Mouse (Mus musculus) heart, embryonic 15.5 days (tissue): ENCODE data around the gene Dnlz. TPM values are rescaled to one million over a fixed set of nuclear protein-coding genes. Genes with fewer than 3 reads are reported as not detected.
A peak's percentile ranks its signal among the peaks of the same experiment; 100 is the strongest.

Experiments
- ATAC-seq: fragments of 200-750 bp; cut with Nextera tagmentation; replicated peaks from 2 replicates; pipeline ENCODE4 v1.8.0; 2017; ENCODE audit warnings: low read depth, moderate TSS enrichment; ENCODE audit not compliant: insufficient number of reproducible peaks, insufficient read depth, low FRiP score
- H3K27ac ChIP-seq: fragments of 300-500 bp; sonication (generic); 2 replicates; pipeline ENCODE4 v1.5.1; 2015; ENCODE audit warnings: mild to moderate bottlenecking, inconsistent platforms
- H3K27me3 ChIP-seq: fragments of 300-500 bp; sonication (generic); 2 replicates; pipeline ENCODE4 v1.6.1; 2015; ENCODE audit warnings: inconsistent platforms
- H3K36me3 ChIP-seq: fragments of 300-500 bp; sonication (generic); 2 replicates; pipeline ENCODE4 v1.6.1; 2015; ENCODE audit warnings: mild to moderate bottlenecking, inconsistent platforms
- H3K4me1 ChIP-seq: fragments of 300-500 bp; sonication (generic); replicated peaks from 2 replicates; pipeline ENCODE4 v1.6.1; 2015; ENCODE audit warnings: inconsistent platforms
- H3K4me2 ChIP-seq: fragments of 300-500 bp; sonication (generic); 2 replicates; pipeline ENCODE4 v1.6.1; 2015; ENCODE audit warnings: inconsistent platforms, mild to moderate bottlenecking, moderate library complexity
- H3K4me3 ChIP-seq: fragments of 300-500 bp; sonication (generic); 2 replicates; pipeline ENCODE4 v1.5.1; 2015; ENCODE audit warnings: mild to moderate bottlenecking, inconsistent platforms
- H3K9ac ChIP-seq: fragments of 300-500 bp; sonication (generic); 2 replicates; pipeline ENCODE4 v1.6.1; 2015; ENCODE audit warnings: mild to moderate bottlenecking, inconsistent platforms
- H3K9me3 ChIP-seq: fragments of 300-500 bp; sonication (generic); replicated peaks from 2 replicates; pipeline ENCODE4 v1.6.1; 2016; ENCODE audit warnings: inconsistent platforms
- WGBS: fragments of 180-500 bp; shearing (Covaris S2); methylation state at CpG from one replicate; pipeline ENCODE4 v1.1.7; 2015; ENCODE audit warnings: mixed read lengths; 5-methylcytosine and 5-hydroxymethylcytosine counted together
- polyA plus RNA-seq: library from polyadenylated mRNA; unstranded; fragments of >200 nt; fragmentation: Nextera tagmentation; extraction: Ambion mirVana; gene quantifications from 2 replicates; pipeline ENCODE4 v1.2.1, GENCODE M21; 2015

Dnlz gene
- polyA plus RNA-seq, 1 experiment from 2014 or later = 22.1 TPM

- Histone ChIP-seq H3K27me3 (no peaks in the 10 kb centered on the region), H3K4me2 (no peak overlapping the region), H3K36me3 (no peaks in the 10 kb centered on the region), H3K4me3 (no peak overlapping the region), H3K4me1 (peaks cover 47% of the 10 kb centered on the region), H3K27ac (no peak overlapping the region), H3K9me3 (no peaks in the 10 kb centered on the region), H3K9ac (0 out of 2 replicates have a peak overlapping the region, but pooled peaks have one; percentile 8)
- 47% methylated on average over 5 of the region's 5 CpGs for WGBS
- no peak for ATAC-seq
These were observed 40.0 kb downstream of the Dnlz start for GRCm38 (mm10) chr2:26311936-26312335.

- Histone ChIP-seq H3K27ac (peak overlapping the region; percentile 71), H3K36me3 (no peaks in the 10 kb centered on the region), H3K9me3 (no peaks in the 10 kb centered on the region), H3K4me1 (peaks cover 33% of the 10 kb centered on the region), H3K9ac (no peak overlapping the region), H3K4me2 (peak overlapping the region; percentile 9; the same call in 1 of the 2 replicates), H3K4me3 (no peak overlapping the region), H3K27me3 (no peaks in the 10 kb centered on the region)
- 10% methylated on average over 10 of the region's 10 CpGs for WGBS
- ATAC-seq = peak; percentile 61
These were observed 42.2 kb downstream of the Dnlz start for GRCm38 (mm10) chr2:26309739-26310138.

GRCm38 (mm10) chr2:26306702-26307101 lies 45.2 kb downstream of the Dnlz start:
- Histone ChIP-seq H3K9me3 (no peaks in the 10 kb centered on the region), H3K9ac (no peak overlapping the region), H3K4me1 (peaks cover 16% of the 10 kb centered on the region), H3K4me2 (no peak overlapping the region), H3K27me3 (no peaks in the 10 kb centered on the region), H3K4me3 (no peak overlapping the region), H3K36me3 (no peaks in the 10 kb centered on the region), H3K27ac (no peak overlapping the region)
- 84% methylated on average over 3 of the region's 3 CpGs for WGBS
- ATAC-seq = no peak

GRCm38 (mm10) chr2:26305555-26305954 lies 46.4 kb downstream of the Dnlz start:
- Histone ChIP-seq H3K36me3 (no peaks in the 10 kb centered on the region), H3K4me1 (peaks cover 19% of the 10 kb centered on the region), H3K9me3 (no peaks in the 10 kb centered on the region), H3K27ac (no peak overlapping the region), H3K27me3 (no peaks in the 10 kb centered on the region), H3K4me2 (no peak overlapping the region), H3K9ac (no peak overlapping the region), H3K4me3 (no peak overlapping the region)
- ATAC-seq = no peak
- 61% methylated on average over 2 of the region's 2 CpGs for WGBS

- peaks cover 22% of the 10 kb centered on the region for H3K4me1 ChIP-seq
- no peak overlapping the region for H3K27ac ChIP-seq
- no peak overlapping the region for H3K9ac ChIP-seq
- WGBS = 57% methylated on average over 1 of the region's 1 CpGs
- H3K36me3 ChIP-seq = no peaks in the 10 kb centered on the region
- H3K4me2 ChIP-seq = no peak overlapping the region
- H3K9me3 ChIP-seq = no peaks in the 10 kb centered on the region
- no peak overlapping the region for H3K4me3 ChIP-seq
- no peak for ATAC-seq
- no peaks in the 10 kb centered on the region for H3K27me3 ChIP-seq
These were observed 47.2 kb downstream of the Dnlz start for GRCm38 (mm10) chr2:26304711-26305110.

- no peak for ATAC-seq
- WGBS = 79% methylated on average over 10 of the region's 10 CpGs
- Histone ChIP-seq H3K9me3 (no peaks in the 10 kb centered on the region), H3K36me3 (no peaks in the 10 kb centered on the region), H3K4me3 (no peak overlapping the region), H3K4me2 (no peak overlapping the region), H3K27ac (no peak overlapping the region), H3K9ac (no peak overlapping the region), H3K4me1 (peaks cover 39% of the 10 kb centered on the region), H3K27me3 (no peaks in the 10 kb centered on the region)
These were observed 49.9 kb downstream of the Dnlz start for GRCm38 (mm10) chr2:26302005-26302503.

GRCm38 (mm10) chr2:26300808-26301174 lies 51.1 kb downstream of the Dnlz start:
- Histone ChIP-seq H3K9me3 (no peaks in the 10 kb centered on the region), H3K4me1 (peaks cover 44% of the 10 kb centered on the region), H3K27ac (peak overlapping the region; percentile 48), H3K36me3 (no peaks in the 10 kb centered on the region), H3K4me3 (no peak overlapping the region), H3K9ac (no peak overlapping the region), H3K27me3 (no peaks in the 10 kb centered on the region), H3K4me2 (peak overlapping the region; percentile 22; the same call in 1 of the 2 replicates)
- ATAC-seq = no peak
- WGBS = 3% methylated on average over 3 of the region's 3 CpGs

- peaks cover 44% of the 10 kb centered on the region for H3K4me1 ChIP-seq
- peak overlapping the region; percentile 22; the same call in 1 of the 2 replicates for H3K4me2 ChIP-seq
- peak overlapping the region; percentile 48 for H3K27ac ChIP-seq
- H3K4me3 ChIP-seq = no peak overlapping the region
- H3K27me3 ChIP-seq = no peaks in the 10 kb centered on the region
- no peaks in the 10 kb centered on the region for H3K36me3 ChIP-seq
- ATAC-seq = peak; percentile 58
- no peaks in the 10 kb centered on the region for H3K9me3 ChIP-seq
- 25% methylated on average over 5 of the region's 5 CpGs for WGBS
- H3K9ac ChIP-seq = no peak overlapping the region
These were observed 51.6 kb downstream of the Dnlz start for GRCm38 (mm10) chr2:26300161-26300807.

- no peaks in the 10 kb centered on the region for H3K36me3 ChIP-seq
- WGBS = 52% methylated on average over 7 of the region's 7 CpGs
- H3K27me3 ChIP-seq = no peaks in the 10 kb centered on the region
- H3K4me3 ChIP-seq = no peak overlapping the region
- no peak overlapping the region for H3K9ac ChIP-seq
- H3K4me1 ChIP-seq = peaks cover 44% of the 10 kb centered on the region
- H3K4me2 ChIP-seq = no peak overlapping the region
- ATAC-seq = no peak
- 0 out of 2 replicates have a peak overlapping the region, but pooled peaks have one; percentile 48 for H3K27ac ChIP-seq
- H3K9me3 ChIP-seq = no peaks in the 10 kb centered on the region
These were observed 52.6 kb downstream of the Dnlz start for GRCm38 (mm10) chr2:26299336-26299735.

GRCm38 (mm10) chr2:26298856-26299230 lies 53.1 kb downstream of the Dnlz start:
- 0 out of 2 replicates have a peak overlapping the region, but pooled peaks have one; percentile 5 for H3K9ac ChIP-seq
- H3K4me3 ChIP-seq = no peak overlapping the region
- peaks cover 44% of the 10 kb centered on the region for H3K4me1 ChIP-seq
- WGBS = 34% methylated on average over 4 of the region's 4 CpGs
- no peaks in the 10 kb centered on the region for H3K27me3 ChIP-seq
- ATAC-seq = no peak
- H3K36me3 ChIP-seq = no peaks in the 10 kb centered on the region
- H3K9me3 ChIP-seq = no peaks in the 10 kb centered on the region
- 0 out of 2 replicates have a peak overlapping the region, but pooled peaks have one; percentile 31 for H3K27ac ChIP-seq
- peak overlapping the region; percentile 59 for H3K4me2 ChIP-seq

- Histone ChIP-seq H3K4me3 (peak overlapping the region; percentile 31), H3K27me3 (no peaks in the 10 kb centered on the region), H3K9ac (0 out of 2 replicates have a peak overlapping the region, but pooled peaks have one; percentile 5), H3K9me3 (no peaks in the 10 kb centered on the region), H3K27ac (peak overlapping the region; percentile 31; the same call in 1 of the 2 replicates), H3K36me3 (no peaks in the 10 kb centered on the region), H3K4me1 (peaks cover 44% of the 10 kb centered on the region), H3K4me2 (peak overlapping the region; percentile 59)
- WGBS = 4% methylated on average over 10 of the region's 10 CpGs
- peak; percentile 38 for ATAC-seq
These were observed 53.6 kb downstream of the Dnlz start for GRCm38 (mm10) chr2:26298208-26298855.
